Mouse (Mus musculus) hindbrain, postnatal 0 days (tissue): Measurements from ENCODE around the gene Notch2. TPM values are rescaled to one million over a fixed set of nuclear protein-coding genes. Genes with fewer than 3 reads are reported as not detected.
A peak's percentile ranks its signal among the peaks of the same experiment; 100 is the strongest.
"Not testable (repeated sequence)": the region's sequence is repeated elsewhere in the genome, so short reads cannot be mapped to it uniquely, and the experiment has no call there.

Experiments
- ATAC-seq: fragments of 200-750 bp; cut with Nextera tagmentation; 2 replicates; pipeline ENCODE4 v1.8.0; 2017; ENCODE audit warnings: mild to moderate bottlenecking, moderate TSS enrichment, moderate library complexity
- DNase-seq: peaks from one replicate; pipeline ENCODE4 v3.0.0-alpha.2; 2015; ENCODE audit warnings: low spot score
- H3K27ac ChIP-seq: fragments of 300-500 bp; sonication (generic); 2 replicates; pipeline ENCODE4 v1.5.1; 2014; ENCODE audit warnings: mild to moderate bottlenecking
- H3K27me3 ChIP-seq: fragments of 300-500 bp; sonication (generic); 2 replicates; pipeline ENCODE4 v1.6.1; 2014; ENCODE audit warnings: low read length, mixed read lengths; ENCODE audit not compliant: insufficient read depth
- H3K36me3 ChIP-seq: fragments of 300-500 bp; sonication (generic); 2 replicates; pipeline ENCODE4 v1.6.1; 2014; ENCODE audit warnings: low read length, mixed read lengths; ENCODE audit not compliant: insufficient read depth
- H3K4me1 ChIP-seq: fragments of 300-500 bp; sonication (generic); 2 replicates; pipeline ENCODE4 v1.6.1; 2014; ENCODE audit warnings: antibody characterized with exemption, low read length, mixed read lengths; ENCODE audit not compliant: insufficient read depth
- H3K4me2 ChIP-seq: fragments of 300-500 bp; sonication (generic); 2 replicates; pipeline ENCODE4 v1.6.1; 2014; ENCODE audit warnings: low read depth, mild to moderate bottlenecking, low read length, moderate library complexity, mixed read lengths
- H3K4me3 ChIP-seq: fragments of 300-500 bp; sonication (generic); 2 replicates; pipeline ENCODE4 v1.5.1; 2014; ENCODE audit warnings: low read length
- H3K9ac ChIP-seq: fragments of 300-500 bp; sonication (generic); replicated peaks from 2 replicates; pipeline ENCODE4 v1.6.1; 2014; ENCODE audit warnings: mild to moderate bottlenecking, low read length, moderate library complexity, mixed read lengths
- H3K9me3 ChIP-seq: fragments of 300-500 bp; sonication (generic); 2 replicates; pipeline ENCODE4 v1.6.1; 2016; ENCODE audit warnings: low read length, mixed read lengths
- CTCF ChIP-seq: IDR thresholded peaks from 2 replicates; pipeline ENCODE4 v1.5.1; 2016; ENCODE audit warnings: antibody characterized with exemption, control low read depth, low read depth
- WGBS: fragments of 180-500 bp; shearing (Covaris S2); extraction: QIAGEN DNeasy Blood & Tissue Kit; methylation state at CpG from one replicate; pipeline ENCODE4 v1.1.7; 2014; 5-methylcytosine and 5-hydroxymethylcytosine counted together
- polyA plus RNA-seq: library from polyadenylated mRNA; unstranded; fragments of >200 nt; fragmentation: Nextera tagmentation; extraction: Ambion mirVana; gene quantifications from 2 replicates; pipeline ENCODE4 v1.2.1, GENCODE M21; 2015
- total RNA-seq: library from RNA; depleted of rRNA; stranded (reverse); fragments of >200 nt; gene quantifications from 2 replicates; pipeline ENCODE4 v1.2.3, GENCODE M21; 2014

Notch2 gene
- total and polyA plus RNA-seq, 2 experiments from 2014 or later, result 9.5 to 44.9 TPM

- no peak for TF ChIP-seq CTCF
- peaks cover 19% of the 10 kb centered on the region for H3K4me1 ChIP-seq
- 11% methylated on average over 9 of the region's 9 CpGs for WGBS
- H3K4me2 ChIP-seq, result peak overlapping the region; percentile 30
- H3K9ac ChIP-seq, result no peak overlapping the region
- H3K4me3 ChIP-seq, result no peak overlapping the region
- DNase-seq (peak; percentile 70), ATAC-seq (peak; percentile 90)
- no peaks in the 10 kb centered on the region for H3K9me3 ChIP-seq
- H3K36me3 ChIP-seq, result no peaks in the 10 kb centered on the region
- H3K27ac ChIP-seq, result peak overlapping the region; percentile 65
- no peaks in the 10 kb centered on the region for H3K27me3 ChIP-seq
Measured at GRCm38 (mm10) chr3:98042955-98043456, 29.7 kb downstream of the Notch2 start.

GRCm38 (mm10) chr3:98043669-98044068, 30.3 kb downstream of the Notch2 start:
- Histone ChIP-seq H3K4me1 (peaks cover 19% of the 10 kb centered on the region), H3K9ac (no peak overlapping the region), H3K9me3 (no peaks in the 10 kb centered on the region), H3K27me3 (no peaks in the 10 kb centered on the region), H3K36me3 (no peaks in the 10 kb centered on the region), H3K27ac (peak overlapping the region; percentile 65), H3K4me2 (no peak overlapping the region), H3K4me3 (no peak overlapping the region)
- ATAC-seq (no peak), DNase-seq (no peak)
- WGBS, result 56% methylated on average over 4 of the region's 4 CpGs
- TF ChIP-seq CTCF, result no peak

- DNase-seq (no peak), ATAC-seq (no peak)
- H3K9me3 ChIP-seq, result no peaks in the 10 kb centered on the region
- no peak overlapping the region for H3K9ac ChIP-seq
- H3K4me1 ChIP-seq, result peaks cover 19% of the 10 kb centered on the region
- H3K4me3 ChIP-seq, result no peak overlapping the region
- no peaks in the 10 kb centered on the region for H3K27me3 ChIP-seq
- TF ChIP-seq CTCF, result no peak
- H3K27ac ChIP-seq, result no peak overlapping the region
- no peaks in the 10 kb centered on the region for H3K36me3 ChIP-seq
- H3K4me2 ChIP-seq, result no peak overlapping the region
- 88% methylated on average over 4 of the region's 4 CpGs for WGBS
Measured at GRCm38 (mm10) chr3:98044768-98045368, 31.5 kb downstream of the Notch2 start.

GRCm38 (mm10) chr3:98045465-98046148, 32.3 kb downstream of the Notch2 start:
- no peaks in the 10 kb centered on the region for H3K9me3 ChIP-seq
- no peak overlapping the region for H3K4me2 ChIP-seq
- H3K4me1 ChIP-seq, result peaks cover 17% of the 10 kb centered on the region
- TF ChIP-seq CTCF, result no peak
- WGBS, result 75% methylated on average over 8 of the region's 8 CpGs
- no peaks in the 10 kb centered on the region for H3K36me3 ChIP-seq
- H3K9ac ChIP-seq, result no peak overlapping the region
- H3K4me3 ChIP-seq, result no peak overlapping the region
- no peak for DNase-seq
- H3K27ac ChIP-seq, result no peak overlapping the region
- no peaks in the 10 kb centered on the region for H3K27me3 ChIP-seq
- no peak for ATAC-seq

- Histone ChIP-seq H3K9me3 (no peaks in the 10 kb centered on the region), H3K4me3 (no peak overlapping the region), H3K27ac (no peak overlapping the region), H3K4me2 (no peak overlapping the region), H3K27me3 (no peaks in the 10 kb centered on the region), H3K36me3 (no peaks in the 10 kb centered on the region), H3K4me1 (peaks cover 17% of the 10 kb centered on the region), H3K9ac (no peak overlapping the region)
- DNase-seq (peak; percentile 62), ATAC-seq (no peak; the same call in 1 of the 2 replicates)
- no peak for TF ChIP-seq CTCF
- 48% methylated on average over 8 of the region's 8 CpGs for WGBS
Measured at GRCm38 (mm10) chr3:98046305-98046704, 33.0 kb downstream of the Notch2 start.

GRCm38 (mm10) chr3:98049671-98050070, 36.3 kb downstream of the Notch2 start:
- Histone ChIP-seq H3K36me3 (no peaks in the 10 kb centered on the region), H3K27me3 (no peaks in the 10 kb centered on the region), H3K9me3 (no peaks in the 10 kb centered on the region), H3K4me1 (peaks cover 24% of the 10 kb centered on the region), H3K4me3 (no peak overlapping the region), H3K4me2 (no peak overlapping the region), H3K27ac (no peak overlapping the region), H3K9ac (no peak overlapping the region)
- TF ChIP-seq CTCF, result no peak
- no peak for ATAC-seq
- WGBS, result 91% methylated on average over 1 of the region's 1 CpGs
- DNase-seq, result no peak

GRCm38 (mm10) chr3:98050086-98050485, 36.8 kb downstream of the Notch2 start:
- peaks cover 26% of the 10 kb centered on the region for H3K4me1 ChIP-seq

More at GRCm38 (mm10) chr3:98050086-98050485, 36.8 kb downstream of the Notch2 start:
- H3K27ac ChIP-seq, H3K4me2 ChIP-seq, H3K9ac ChIP-seq, ATAC-seq, H3K36me3 ChIP-seq, H3K27me3 ChIP-seq, H3K4me3 ChIP-seq, DNase-seq, H3K9me3 ChIP-seq: not testable (repeated sequence)
- WGBS, result 82% methylated on average over 7 of the region's 7 CpGs
